Mouse (Mus musculus) G1E (cell line): ENCODE results near the gene Zzz3.

Experiments
- CTCF ChIP-seq: IDR thresholded peaks from 2 replicates; pipeline ENCODE4 v1.5.1; 2012; ENCODE audit warnings: low read depth, low read length, inconsistent platforms, mixed read lengths
- GATA1 ChIP-seq: IDR thresholded peaks from 2 replicates; pipeline ENCODE4 v1.6.1; 2012; ENCODE audit warnings: borderline replicate concordance, low read length, inconsistent platforms, mixed read lengths

DNA sequence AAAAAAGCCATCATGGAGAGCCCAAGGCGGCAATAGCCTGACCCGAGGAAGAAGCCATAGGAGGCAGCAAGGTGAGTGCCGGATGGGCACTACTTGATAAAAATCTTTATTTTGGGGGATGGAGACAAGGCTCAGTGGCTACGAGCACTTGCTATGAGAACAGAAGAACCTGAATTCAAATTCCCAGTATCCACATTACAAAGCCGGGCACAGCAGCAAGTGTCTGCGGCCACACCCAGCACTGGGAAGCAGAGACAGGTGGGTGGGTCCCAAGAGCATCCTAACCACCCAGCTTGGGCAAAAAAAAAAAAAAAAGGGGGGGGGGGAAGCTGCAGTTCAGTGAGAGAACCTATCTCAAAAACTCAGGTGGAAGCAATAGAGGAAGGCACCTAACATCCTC, 85.1 kb downstream of the Zzz3 start:
- TF ChIP-seq CTCF (no peak), GATA1 (no peak)
